Mouse (Mus musculus): Measurements from ENCODE around the gene Terf2.

Terf2 gene

GRCm38 (mm10) chr8:107114150-107115007, 18.0 kb upstream of the Terf2 start:
- 45% methylated on average over 19 of the region's 19 CpGs for WGBS

GRCm38 (mm10) chr8:107113209-107113608, 16.9 kb upstream of the Terf2 start:
- WGBS: 57% methylated on average over 4 of the region's 4 CpGs

- 87% methylated on average over 10 of the region's 11 CpGs for WGBS
Observed at GRCm38 (mm10) chr8:107111340-107112105, 15.2 kb upstream of the Terf2 start.

- 69% methylated on average over 9 of the region's 9 CpGs for WGBS
Observed at GRCm38 (mm10) chr8:107110629-107111330, 14.4 kb upstream of the Terf2 start.

- 86% methylated on average over 5 of the region's 5 CpGs for WGBS
Observed at GRCm38 (mm10) chr8:107109816-107110435, 13.6 kb upstream of the Terf2 start.

GRCm38 (mm10) chr8:107108978-107109720, 12.8 kb upstream of the Terf2 start:
- WGBS: 69% methylated on average over 23 of the region's 23 CpGs

- 91% methylated on average over 5 of the region's 5 CpGs for WGBS
Observed at GRCm38 (mm10) chr8:107108089-107108488, 11.7 kb upstream of the Terf2 start.

- WGBS: 13% methylated on average over 4 of the region's 4 CpGs
Observed at GRCm38 (mm10) chr8:107104547-107104946, 8.2 kb upstream of the Terf2 start.

- WGBS: 79% methylated on average over 2 of the region's 2 CpGs
Observed at GRCm38 (mm10) chr8:107100635-107101034, 4.3 kb upstream of the Terf2 start.

GRCm38 (mm10) chr8:107095717-107096365, 506 bp downstream of the Terf2 start:
- WGBS: under 1% methylated on average over 50 of the region's 53 CpGs

- WGBS: 88% methylated on average over 7 of the region's 7 CpGs
Observed at GRCm38 (mm10) chr8:107090531-107090930, 5.8 kb downstream of the Terf2 start.

- WGBS: 96% methylated on average over 5 of the region's 5 CpGs
Observed at GRCm38 (mm10) chr8:107088526-107089063, 7.8 kb downstream of the Terf2 start.

GRCm38 (mm10) chr8:107086018-107086417, 10.3 kb downstream of the Terf2 start:
- WGBS: 97% methylated on average over 5 of the region's 5 CpGs

- WGBS: 97% methylated on average over 17 of the region's 17 CpGs
Observed at GRCm38 (mm10) chr8:107085358-107085757, 11.0 kb downstream of the Terf2 start.

GRCm38 (mm10) chr8:107076239-107076888, 20.0 kb downstream of the Terf2 start:
- 85% methylated on average over 7 of the region's 7 CpGs for WGBS

GRCm38 (mm10) chr8:107074128-107074527, 22.2 kb downstream of the Terf2 start:
- WGBS: 67% methylated on average over 1 of the region's 1 CpGs

GRCm38 (mm10) chr8:107073706-107074105, 22.6 kb downstream of the Terf2 start:
- WGBS: 83% methylated on average over 4 of the region's 4 CpGs

- 64% methylated on average over 17 of the region's 17 CpGs for WGBS
Observed at GRCm38 (mm10) chr8:107065511-107066496, 30.5 kb downstream of the Terf2 start, which contains the start of gene Tmed6. Tmed6 (minus strand) TSS chr8:107065644.
